Mouse (Mus musculus) embryo, embryonic 11 days (tissue): ENCODE results near the gene Vmn1r88.

ENCODE experiments used
- DNase-seq: peaks from one replicate; pipeline ENCODE4 v3.0.0-alpha.2; 2015

The Vmn1r88 gene

GRCm38 (mm10) chr7:13159268-13159667, at the start of gene Vmn1r88:
Vmn1r88 (plus strand) TSS chr7:13159568.
- no peak for DNase-seq

- no peak for DNase-seq
Measured at GRCm38 (mm10) chr7:13119817-13120216, 39.6 kb upstream of the Vmn1r88 start, which contains the start of gene Vmn1r86. Vmn1r86 (minus strand) TSS chr7:13119917.

GRCm38 (mm10) chr7:13123554-13124153, 35.7 kb upstream of the Vmn1r88 start:
- peak; percentile 4 for DNase-seq

GRCm38 (mm10) chr7:13131856-13132255, 27.5 kb upstream of the Vmn1r88 start:
- DNase-seq: no peak

GRCm38 (mm10) chr7:13137340-13137739, 22.0 kb upstream of the Vmn1r88 start:
- no peak for DNase-seq

GRCm38 (mm10) chr7:13140057-13140456, 19.3 kb upstream of the Vmn1r88 start, which contains the start of gene Vmn1r87:
Vmn1r87 (minus strand) TSS chr7:13140157.
- DNase-seq: no peak

GRCm38 (mm10) chr7:13212720-13213119, 53.4 kb downstream of the Vmn1r88 start, which contains the start of gene Vmn1r89:
Vmn1r89 (plus strand) TSS chr7:13213020.
- DNase-seq: no peak
